Mouse (Mus musculus): ENCODE data around the gene Henmt1. TPM values are rescaled to one million over a fixed set of nuclear protein-coding genes. Genes with fewer than 3 reads are reported as not detected.

Gene Henmt1
- total RNA-seq, 2 experiments from 2014 or later: 1.6 to 2.5 TPM

DNA sequence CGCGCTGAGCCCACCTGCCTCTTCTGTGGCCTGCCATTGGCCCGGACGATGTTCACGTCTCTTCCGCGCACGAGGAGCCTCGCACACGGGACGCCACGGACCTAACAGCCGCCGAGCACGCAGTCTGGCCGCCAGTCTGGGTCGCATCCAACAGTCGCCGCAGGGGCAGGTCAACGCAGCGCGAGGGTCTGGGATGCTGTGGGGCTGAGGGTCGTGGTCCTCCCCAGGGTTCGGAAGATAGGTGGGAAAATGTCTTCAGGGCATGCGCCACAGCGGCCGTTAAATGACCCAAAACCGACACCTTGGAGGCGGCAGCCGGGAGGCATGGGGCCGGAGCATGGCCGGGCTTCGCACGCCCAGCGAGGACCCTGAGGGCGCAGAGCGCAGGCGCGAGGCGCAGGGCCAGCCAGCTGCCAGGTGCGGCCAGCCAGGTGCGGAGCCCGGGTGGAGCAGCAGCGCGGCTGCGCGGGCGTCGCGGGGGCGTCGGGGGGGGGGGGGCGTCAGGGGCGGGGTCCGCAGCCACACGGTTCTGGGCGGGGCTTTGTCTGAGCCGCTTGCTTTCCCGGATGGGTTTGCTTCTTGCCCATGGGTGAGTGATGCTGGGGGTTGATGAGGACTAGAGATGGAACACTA, 444 bp downstream of the Henmt1 start, which contains the start of gene Gm9857:
Gene Gm9857, minus strand, starts transcription at position 445 of the 633 bp plus-strand sequence.
- DNase-seq (ENCODE audit: low spot score in 2 of 2): no peak

DNA sequence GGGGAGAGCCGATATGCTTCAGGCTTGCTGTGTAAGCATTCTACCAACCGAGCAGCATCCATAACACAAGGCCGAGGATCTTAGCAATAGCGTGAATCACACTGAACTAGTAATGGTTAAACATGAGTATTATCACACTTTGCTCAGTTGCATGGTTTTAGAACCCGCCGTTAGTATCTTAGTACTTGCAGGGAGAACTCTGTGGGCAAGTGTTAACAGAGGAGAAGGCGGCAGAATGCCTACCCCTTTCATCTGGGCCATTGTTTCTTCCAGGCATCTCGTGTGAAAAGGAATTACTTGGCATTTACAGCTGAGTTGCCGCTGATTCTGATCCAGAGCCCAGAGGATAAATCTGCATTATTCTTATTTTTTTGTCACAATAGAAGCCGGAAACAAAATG, 1.3 kb downstream of the Henmt1 start:
- no peak for DNase-seq (ENCODE audit: low spot score in 2 of 2)

DNA sequence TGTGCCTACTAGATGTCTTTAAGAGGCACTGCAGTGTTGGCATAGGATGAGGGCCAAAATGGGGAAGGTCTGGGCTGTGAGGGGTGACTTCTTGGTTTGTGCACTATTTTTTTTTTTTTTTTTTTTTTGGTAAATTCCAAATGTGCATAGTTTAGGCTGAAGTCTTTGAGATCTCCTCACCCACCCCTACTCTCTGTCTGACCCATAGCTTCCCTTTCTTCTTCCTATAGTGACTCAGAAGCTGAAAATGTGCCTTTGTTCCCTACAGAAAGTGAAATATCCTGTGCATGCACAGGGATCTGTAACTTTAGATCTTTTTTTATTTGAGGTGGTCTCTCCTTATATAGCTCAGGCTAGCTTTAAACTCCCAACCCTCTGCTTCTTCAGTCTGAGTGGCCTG, 18.3 kb downstream of the Henmt1 start:
- no peak for DNase-seq (ENCODE audit: low spot score in 2 of 2)

DNA sequence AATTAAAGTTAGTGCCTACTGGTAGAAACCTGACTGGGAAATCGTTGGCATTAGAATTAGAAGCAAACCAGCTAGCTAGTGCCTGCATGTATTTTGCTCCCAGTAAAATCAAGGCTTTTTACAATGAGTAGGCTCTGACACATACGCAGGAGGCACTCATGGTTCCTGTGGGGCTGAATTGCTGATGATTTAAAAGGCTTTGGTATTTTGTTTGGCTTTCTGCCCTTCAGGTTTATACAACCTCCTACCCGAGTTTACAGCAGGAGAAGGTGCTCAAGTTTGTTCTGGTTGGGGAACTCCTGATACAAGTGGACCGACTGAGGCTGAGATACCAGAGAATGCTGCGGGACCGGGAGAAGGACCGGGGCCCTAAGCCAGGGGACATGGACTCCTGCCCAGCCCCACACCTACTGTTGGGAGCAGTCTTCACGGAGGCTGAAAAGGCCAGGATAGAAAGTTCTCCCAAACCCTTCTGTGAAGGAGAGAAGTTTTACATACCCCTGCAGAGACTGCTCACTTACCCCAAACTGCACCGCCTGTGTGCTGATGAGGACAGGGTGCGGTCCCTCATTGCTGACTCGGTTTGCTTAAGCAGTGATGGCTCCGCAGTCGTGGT, 20.1 kb downstream of the Henmt1 start:
- no peak for DNase-seq (ENCODE audit: low spot score in 2 of 2)

DNA sequence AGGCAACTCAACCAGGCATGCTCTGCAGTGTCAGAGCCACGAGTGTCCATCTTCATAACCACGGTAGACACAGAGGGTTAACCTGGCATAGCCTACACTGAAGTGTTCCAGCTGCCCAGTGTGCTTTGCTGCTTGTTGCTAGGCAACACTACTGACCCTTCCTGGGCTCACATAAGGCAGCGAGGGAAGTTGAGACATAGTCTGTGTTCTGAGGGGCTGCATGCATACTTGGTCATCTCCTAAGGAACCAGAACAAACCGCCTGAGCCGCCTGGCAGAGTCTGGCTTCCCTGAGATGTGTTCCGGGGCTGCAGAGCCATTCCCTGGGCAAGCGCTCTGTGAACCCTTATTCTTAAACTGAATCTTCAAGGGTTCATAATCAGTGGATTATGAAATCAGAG, 21.6 kb downstream of the Henmt1 start:
- DNase-seq (ENCODE audit: low spot score in 2 of 2): peak in 1 of 2 experiments; percentile 11

DNA sequence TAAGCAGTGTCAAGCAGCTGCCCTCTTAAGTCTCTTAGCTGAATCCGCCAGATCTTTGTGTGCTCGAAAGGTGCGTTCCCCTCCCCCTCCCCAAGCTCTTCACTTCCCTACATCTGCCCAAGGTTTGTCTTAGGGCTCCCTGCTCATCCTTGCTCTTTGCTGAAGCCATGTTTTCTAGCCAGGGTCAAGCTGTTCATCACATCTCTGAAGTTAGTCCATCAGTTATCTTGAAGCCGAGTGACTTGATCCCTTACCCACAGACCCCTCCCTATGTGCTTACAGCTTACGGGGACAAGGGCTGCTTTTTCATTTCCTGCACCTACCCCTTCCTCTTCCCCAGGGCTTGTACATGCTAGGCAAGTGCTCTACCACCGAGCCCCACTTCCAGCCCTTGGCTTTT, 22.0 kb downstream of the Henmt1 start:
- no peak for DNase-seq (ENCODE audit: low spot score in 2 of 2)

DNA sequence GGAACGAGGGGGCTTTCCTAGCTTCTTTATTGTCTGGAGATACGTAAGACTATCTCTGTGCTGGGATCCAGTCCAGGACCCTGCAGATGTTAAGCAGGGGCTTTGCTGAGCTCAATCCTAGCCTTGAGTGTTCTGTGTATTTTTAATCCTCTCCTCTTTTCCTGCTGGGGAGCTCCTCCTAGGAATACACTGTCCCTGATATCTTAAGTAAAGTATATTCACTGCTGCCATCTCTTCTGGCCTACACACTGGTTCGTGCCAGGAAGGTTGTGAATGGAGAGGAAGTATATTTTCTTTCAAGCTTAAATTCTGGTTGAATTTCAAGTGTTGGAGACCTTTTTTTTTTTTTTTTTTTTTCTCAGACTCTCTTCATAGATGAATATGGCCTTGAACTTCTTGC, 23.6 kb downstream of the Henmt1 start:
- no peak for DNase-seq (ENCODE audit: low spot score in 2 of 2)

DNA sequence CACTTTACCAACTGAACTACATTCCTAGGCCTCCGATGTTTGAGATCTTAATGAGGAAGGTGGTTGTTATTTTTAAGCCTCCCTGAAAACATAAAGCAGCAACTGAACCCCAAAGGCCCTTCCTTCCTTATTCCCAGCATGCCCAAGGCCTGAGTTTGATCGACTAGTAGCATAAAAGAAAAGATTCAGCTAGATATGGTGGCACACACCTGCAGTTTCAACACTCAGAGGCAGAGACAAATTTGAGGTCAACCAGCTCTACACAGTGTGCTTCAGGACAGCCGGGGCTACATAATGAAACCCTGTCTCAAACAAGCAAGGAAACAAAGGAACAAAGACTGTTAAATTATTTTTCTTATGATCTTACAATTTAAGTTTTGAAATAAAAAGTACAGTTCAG, 24.1 kb downstream of the Henmt1 start:
- no peak for DNase-seq (ENCODE audit: low spot score in 2 of 2)

DNA sequence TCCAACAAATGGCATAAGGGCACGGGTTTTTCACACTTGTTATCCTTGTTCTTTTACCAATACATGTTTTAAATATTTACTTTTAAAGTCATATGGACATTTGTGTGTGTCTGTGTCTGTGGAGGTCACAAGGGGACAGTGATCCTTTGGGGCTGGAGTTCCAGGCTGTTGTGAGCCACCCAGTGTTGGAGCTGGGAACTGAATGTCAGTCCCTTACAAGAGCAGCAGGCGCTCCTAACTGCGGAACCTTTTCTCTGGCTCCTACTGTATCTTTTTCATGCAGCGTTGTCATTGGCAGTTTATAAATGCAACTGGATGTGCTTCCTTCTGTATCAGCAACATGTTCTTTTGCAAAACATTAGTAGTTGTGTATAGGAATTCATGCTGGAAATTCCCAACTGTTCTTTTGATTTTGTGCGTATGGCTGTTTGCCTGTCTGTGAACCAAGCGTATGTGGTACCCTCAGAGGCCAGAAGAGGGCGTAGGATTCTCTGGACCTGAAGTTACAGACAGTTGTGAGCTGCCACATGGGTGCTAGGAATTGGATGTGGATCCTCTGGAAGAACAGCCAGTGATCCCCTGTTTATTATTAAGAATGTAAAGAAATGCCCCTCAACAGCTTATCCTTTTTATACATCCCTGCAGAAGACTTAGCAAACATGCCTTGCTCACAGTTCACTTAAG, 24.8 kb downstream of the Henmt1 start:
- no peak for DNase-seq (ENCODE audit: low spot score in 2 of 2)

DNA sequence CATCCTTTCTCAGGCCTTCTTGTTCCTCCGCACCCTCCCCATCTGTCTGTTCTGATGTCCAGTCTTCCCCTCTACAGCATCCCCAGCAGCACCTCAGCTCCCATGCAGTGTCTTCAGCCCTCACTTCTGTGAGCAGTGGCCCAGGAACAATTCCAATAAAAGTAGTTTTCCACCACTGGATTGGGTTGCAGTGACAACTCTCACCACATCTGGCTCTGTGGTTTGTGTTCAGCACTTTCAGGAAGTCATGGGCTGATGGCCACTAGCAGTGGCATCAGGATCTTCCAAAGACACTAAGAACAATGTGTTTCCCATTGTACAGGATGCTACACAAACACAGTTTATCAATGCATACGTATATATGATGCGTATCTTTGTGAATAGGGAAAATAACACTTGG, 26.4 kb downstream of the Henmt1 start:
- no peak for DNase-seq (ENCODE audit: low spot score in 2 of 2)

DNA sequence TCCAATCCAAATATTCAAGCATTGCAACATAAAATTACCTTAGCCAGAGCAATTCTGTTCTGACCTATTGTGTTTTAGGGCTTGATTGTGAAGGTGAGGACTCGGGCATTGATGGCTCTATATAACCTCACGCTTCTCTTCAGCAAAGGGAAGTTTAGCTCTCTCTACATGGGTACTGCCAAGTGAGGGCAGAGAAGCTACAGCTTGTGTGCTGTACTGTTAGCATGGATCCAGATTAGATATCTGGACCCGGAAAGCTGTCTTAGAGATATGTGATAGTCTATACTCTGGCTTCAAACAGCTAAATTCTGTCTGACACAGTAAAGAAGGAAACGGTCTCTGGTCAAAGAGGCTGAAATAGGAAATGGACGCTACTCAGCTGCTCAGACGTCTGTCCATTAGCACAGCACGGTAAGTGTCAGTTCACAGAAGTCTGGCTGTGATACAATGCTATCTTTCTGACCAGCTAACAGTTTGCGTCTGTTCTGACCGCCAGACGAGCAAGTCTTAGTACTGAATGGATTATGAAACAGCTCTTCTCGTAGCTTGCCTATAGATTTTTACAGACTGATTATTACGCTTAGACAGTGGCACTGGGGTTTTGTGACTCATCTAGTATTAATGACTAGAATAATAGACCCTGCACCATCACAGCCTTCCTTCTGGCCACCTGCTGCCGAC, 34.4 kb downstream of the Henmt1 start:
- DNase-seq (ENCODE audit: low spot score in 2 of 2): no peak

DNA sequence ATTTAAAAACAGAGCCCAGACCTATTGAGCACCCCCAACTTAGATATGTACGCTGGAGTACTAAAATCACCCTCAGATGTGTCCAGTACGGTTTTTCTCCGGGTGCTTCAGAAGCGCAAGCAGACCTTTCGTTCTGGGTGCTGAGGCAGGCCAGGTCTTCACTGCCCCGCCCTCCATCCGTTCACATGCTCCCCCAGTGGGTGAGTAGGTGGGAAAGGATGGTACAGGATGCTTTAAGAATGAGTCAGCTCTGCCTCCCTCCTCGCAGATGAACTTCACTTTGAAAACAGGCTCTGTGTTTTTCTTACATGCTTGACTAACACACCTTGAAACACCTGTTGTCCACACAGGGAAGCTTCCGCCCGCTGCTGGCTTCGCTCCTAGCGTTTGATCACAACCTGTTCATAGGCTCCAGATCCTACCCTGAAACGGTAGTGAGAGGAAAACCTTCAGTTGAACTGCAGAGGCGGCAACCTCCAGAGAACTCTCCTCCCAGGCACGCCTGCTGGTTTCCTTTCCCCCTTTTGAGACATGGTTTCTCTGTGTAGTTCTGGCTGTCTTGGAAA, 35.3 kb downstream of the Henmt1 start:
- no peak for DNase-seq (ENCODE audit: low spot score in 2 of 2)

DNA sequence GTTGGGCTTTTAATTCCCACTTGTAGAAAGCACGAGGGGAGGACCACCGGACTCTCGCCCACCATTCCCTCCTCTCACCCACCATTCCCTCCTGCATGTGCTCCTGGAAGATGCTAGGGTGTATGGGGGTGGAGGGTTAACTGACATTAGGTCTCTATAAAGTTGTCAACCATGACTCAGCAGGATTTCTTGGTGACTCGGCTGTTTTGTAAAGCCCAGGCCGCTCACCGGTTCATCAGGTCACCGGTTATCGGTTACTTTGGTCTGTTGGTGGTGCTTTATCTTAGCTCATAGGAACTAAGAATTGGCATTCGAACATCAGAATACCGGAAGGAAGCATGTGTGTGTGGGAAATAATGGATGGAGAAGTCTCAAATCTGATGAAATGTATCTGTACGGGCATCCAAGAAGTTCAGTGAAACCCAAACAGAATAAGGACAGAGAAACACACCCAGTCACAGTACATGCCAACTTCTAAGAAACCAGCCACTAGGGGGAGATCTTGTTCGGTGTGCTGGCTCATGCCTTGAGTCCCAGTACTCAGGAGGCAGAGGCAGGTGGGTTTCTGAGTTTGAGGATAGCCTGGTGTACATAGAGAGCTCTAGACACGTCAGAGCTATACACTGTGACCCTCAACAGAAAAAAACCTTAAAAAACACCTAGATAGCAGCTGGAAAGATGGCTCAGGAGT, 37.8 kb downstream of the Henmt1 start:
- DNase-seq (ENCODE audit: low spot score in 2 of 2): no peak

DNA sequence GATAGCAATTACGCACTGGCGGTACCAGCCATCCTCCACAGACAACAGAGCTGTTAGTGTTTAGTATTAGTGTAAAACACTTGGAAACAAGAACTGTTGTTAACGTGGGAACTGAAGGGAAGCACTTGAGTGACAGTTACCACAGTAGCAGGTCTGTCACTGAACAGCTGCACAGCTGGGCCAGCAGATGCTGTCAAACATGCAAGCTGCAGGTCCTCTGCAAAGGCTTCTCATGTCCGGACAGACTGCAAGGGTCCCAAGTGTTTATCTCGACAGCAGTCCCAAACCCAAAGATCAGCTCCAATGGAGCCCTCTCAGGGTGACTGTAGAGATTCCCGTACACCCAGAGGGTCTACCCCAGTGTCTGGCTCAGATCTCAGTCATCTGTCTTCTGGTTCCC, 42.3 kb downstream of the Henmt1 start:
- no peak for DNase-seq (ENCODE audit: low spot score in 2 of 2)

DNA sequence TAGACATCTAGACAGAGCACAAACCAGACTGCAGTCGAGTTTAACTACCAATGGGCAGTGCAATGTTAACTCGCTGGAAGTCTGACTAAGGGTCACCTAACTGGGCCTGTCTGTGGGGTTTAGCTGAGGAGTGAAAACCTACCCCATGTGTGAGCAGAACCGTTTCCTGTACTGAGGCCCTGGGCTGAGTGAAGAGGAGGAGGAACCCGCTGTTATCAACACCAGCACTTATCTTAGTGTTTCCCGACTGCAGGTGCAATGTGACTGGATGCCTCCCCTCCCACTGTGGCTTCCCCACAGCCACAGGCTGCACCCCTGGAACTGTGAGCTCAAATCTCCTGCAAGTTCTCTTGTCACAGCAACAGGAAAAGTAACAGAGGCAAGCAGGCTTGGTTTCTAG, 44.3 kb downstream of the Henmt1 start:
- no peak for DNase-seq (ENCODE audit: low spot score in 2 of 2)

DNA sequence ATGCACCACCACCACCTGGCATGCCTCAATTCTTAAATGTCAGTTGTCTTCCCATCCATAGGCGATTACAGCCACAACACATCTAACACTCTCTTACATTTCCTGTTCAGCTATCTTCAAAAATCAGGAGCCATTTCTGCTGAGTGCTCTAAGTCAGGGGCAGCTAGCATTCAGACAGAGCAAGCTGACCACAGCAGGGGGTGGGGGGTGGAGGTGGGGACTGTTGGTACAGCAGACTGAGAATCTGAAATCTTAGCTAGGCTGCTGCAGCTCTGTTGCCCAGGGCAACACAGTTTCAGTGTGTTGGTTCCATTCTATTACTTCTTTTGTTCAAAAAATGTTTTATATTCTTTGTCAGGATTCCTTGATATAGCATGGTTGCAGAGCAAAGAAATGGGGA, 46.9 kb downstream of the Henmt1 start:
- peak in 1 of 2 experiments; percentile 16 for DNase-seq (ENCODE audit: low spot score in 2 of 2)

DNA sequence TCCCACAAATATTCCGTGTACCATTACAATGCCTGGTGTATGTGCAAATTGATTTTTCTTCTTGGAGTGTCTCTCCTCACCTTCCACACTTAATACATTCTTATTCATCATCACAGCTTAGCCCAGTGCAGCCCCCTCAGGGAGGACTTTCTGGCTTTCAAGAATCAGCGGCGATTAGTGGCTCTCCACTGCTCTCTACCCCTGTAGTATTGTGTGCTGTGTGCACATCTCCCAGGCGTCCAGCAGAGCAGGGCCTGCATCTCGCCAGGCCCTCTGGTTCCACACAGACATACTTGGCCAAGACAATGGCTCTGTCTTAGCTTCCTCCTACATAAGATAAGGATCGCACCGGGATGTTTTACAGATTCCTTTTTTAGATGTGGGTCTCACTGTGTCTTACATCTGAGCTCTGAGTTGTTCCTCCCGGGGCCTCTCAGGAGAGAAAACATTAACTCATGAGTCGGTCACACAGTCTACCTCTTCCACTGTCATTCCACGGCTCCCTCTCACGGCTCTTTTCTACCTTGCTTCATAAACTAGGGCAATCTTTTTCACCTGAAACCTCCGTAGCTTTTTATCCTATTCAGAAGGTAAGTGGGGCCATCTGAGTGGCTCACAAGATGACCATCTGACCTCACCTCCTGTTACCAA, 47.5 kb downstream of the Henmt1 start:
- DNase-seq (ENCODE audit: low spot score in 2 of 2): no peak

DNA sequence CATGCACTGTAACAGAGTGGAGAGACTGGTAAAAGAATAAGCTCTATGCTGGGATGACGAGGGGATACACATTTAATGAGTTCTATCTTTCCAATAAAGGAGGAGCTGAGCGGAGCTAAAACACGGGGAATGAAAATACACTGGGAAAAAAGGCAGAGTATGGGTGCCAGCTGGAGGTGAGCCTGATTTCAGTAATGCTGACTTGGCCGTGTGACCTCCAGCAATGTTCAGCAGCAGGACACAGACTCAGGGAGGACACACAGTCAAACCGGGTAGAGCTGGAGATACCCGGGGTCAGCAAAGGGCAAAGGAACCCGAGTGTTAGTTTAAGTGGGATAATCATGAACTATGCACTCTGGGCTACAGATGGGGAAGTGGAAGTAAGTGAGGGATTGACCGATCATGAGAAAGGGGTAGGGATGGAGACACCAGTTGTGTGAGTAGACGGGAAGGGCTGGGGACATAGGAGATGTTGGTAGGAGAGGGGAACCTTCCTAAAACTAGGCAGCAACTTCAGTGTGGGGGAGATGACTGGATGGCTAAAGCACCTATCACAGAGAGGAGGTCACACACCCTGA, 50.4 kb downstream of the Henmt1 start:
- DNase-seq (ENCODE audit: low spot score in 2 of 2): no peak

DNA sequence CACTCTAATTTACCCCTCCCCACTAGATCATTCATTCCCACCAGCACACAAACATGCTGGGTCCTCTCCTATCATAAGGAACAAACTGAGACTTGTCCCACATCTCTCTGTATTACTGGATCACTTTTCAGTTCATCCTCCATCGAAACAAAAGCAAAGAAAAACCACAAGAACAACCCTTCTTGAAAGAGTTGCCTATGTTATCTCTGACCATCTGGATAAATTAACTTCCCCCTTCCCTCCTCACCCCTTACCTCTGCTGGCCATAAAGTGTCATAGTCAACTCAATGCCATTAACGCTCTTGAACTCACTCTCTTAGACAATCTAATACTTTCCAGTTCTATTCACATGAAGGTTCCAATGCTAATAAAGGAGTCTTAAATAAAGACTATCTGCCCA, 54.8 kb downstream of the Henmt1 start:
- no peak for DNase-seq (ENCODE audit: low spot score in 2 of 2)

DNA sequence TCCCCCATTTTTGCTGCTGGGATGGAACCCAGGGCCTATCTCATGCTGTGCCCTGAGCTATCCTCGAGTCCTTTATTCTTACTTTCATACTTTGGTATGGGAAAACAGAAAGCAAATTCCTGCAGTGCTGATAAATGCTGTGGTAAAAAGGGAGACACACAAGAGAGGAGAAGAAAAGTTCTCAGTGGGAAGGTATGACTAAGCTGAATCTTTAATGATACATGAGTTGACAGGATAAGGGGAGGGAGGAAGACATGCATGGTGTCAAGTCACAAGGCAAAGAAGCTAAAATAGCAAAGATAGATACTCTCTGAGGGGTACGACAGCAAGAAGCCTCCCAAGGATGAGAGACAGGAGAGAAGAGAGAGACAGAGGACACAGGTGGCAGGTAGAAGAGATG, 55.7 kb downstream of the Henmt1 start:
- no peak for DNase-seq (ENCODE audit: low spot score in 2 of 2)

All from layer of hippocampus, adult 18-20 months (tissue).